17 mouse cellular contexts compared by ENCODE assay signal in genomic region chr10:60595166-60595565, GRCm38 (mm10).
A peak's percentile ranks its signal among the peaks of the same experiment; 100 is the strongest.
DNase-seq lines count a peak whose midpoint lies in the region; ATAC-seq and TF ChIP-seq lines count a peak whose summit lies in the region.
"Had no signal": no experiment of that assay in that cellular context is flagged by ENCODE, and none has a peak within 500 bp of the region (broad histone marks: within the 10 kb centered on the region; RNA-seq: fewer than 3 reads in every experiment).

No protein-coding gene starts in this region.

- H3K27ac ChIP-seq in forebrain, embryonic 15.5 days (replicated peaks): no peak overlapping the region
- H3K27ac ChIP-seq in forebrain, embryonic 13.5 days: no peak overlapping the region
- no peak overlapping the region for H3K27ac ChIP-seq in hindbrain, postnatal 0 days
- no peak overlapping the region for H3K27ac ChIP-seq in hindbrain, embryonic 12.5 days
- H3K27ac ChIP-seq: embryonic facial prominence, embryonic 10.5 days; heart, embryonic 13.5 days; left cerebral cortex, adult 2 months; limb, embryonic 13.5 days; midbrain, embryonic 15.5 days; neural tube, embryonic 12.5 days had no signal

- no peak overlapping the region for H3K4me2 ChIP-seq in forebrain, embryonic 15.5 days (replicated peaks)
- H3K4me2 ChIP-seq in forebrain, embryonic 13.5 days: no peak overlapping the region
- H3K4me2 ChIP-seq in hindbrain, postnatal 0 days (ENCODE audit: low read depth, low read length): no peak overlapping the region
- H3K4me2 ChIP-seq in hindbrain, embryonic 12.5 days (replicated peaks): no peak overlapping the region
- H3K4me2 ChIP-seq: heart, embryonic 13.5 days; limb, embryonic 13.5 days; midbrain, embryonic 15.5 days; neural tube, embryonic 12.5 days had no signal

- DNase-seq in hindbrain, postnatal 0 days (ENCODE audit: low spot score): peak; percentile 80
- peak; percentile 15 for DNase-seq in right cerebral cortex, adult 18-20 months
- no peak for DNase-seq in right cerebral cortex, postnatal 4 days
- DNase-seq in cerebellum, postnatal 4 days (ENCODE audit: low spot score in 2 of 2): peak; percentile 36 to 73
- DNase-seq in yolk sac, embryonic 10.5 days (ENCODE audit: low spot score): no peak
- DNase-seq: gastrocnemius, postnatal 36 days; kidney, postnatal 10 days; liver, postnatal 0 days had no signal

- 0 out of 2 replicates have a peak, but pooled peaks cover 3% of the 10 kb centered on the region for H3K27me3 ChIP-seq in forebrain, embryonic 15.5 days
- H3K27me3 ChIP-seq in forebrain, embryonic 13.5 days: peaks cover 55% of the 10 kb centered on the region
- 0 out of 2 replicates have a peak, but pooled peaks cover 13% of the 10 kb centered on the region for H3K27me3 ChIP-seq in hindbrain, postnatal 0 days (ENCODE audit: insufficient read depth, low read length)
- peaks cover 66% of the 10 kb centered on the region for H3K27me3 ChIP-seq in hindbrain, embryonic 12.5 days

- WGBS in forebrain, embryonic 15.5 days: 44% methylated on average over 6 of the region's 6 CpGs
- 63% methylated on average over 6 of the region's 6 CpGs for WGBS in forebrain, embryonic 13.5 days
- WGBS in hindbrain, postnatal 0 days: 30% methylated on average over 6 of the region's 6 CpGs
- WGBS in hindbrain, embryonic 12.5 days: 58% methylated on average over 6 of the region's 6 CpGs

- ATAC-seq in forebrain, embryonic 15.5 days (replicated peaks): peak; percentile 24; the same call in 1 of the 2 replicates
- no peak for ATAC-seq in forebrain, embryonic 13.5 days
- ATAC-seq in hindbrain, postnatal 0 days: peak; percentile 73
- no peak for ATAC-seq in hindbrain, embryonic 12.5 days (ENCODE audit: low FRiP score)
- ATAC-seq: liver, postnatal 0 days; midbrain, embryonic 15.5 days had no signal

- H3K9ac ChIP-seq in forebrain, embryonic 15.5 days (replicated peaks): no peak overlapping the region
- H3K9ac ChIP-seq in forebrain, embryonic 13.5 days: no peak overlapping the region
- no peak overlapping the region for H3K9ac ChIP-seq in hindbrain, postnatal 0 days (replicated peaks; ENCODE audit: low read length)
- H3K9ac ChIP-seq in hindbrain, embryonic 12.5 days: no peak overlapping the region
- H3K9ac ChIP-seq: heart, embryonic 13.5 days; limb, embryonic 13.5 days; liver, postnatal 0 days; midbrain, embryonic 15.5 days; neural tube, embryonic 12.5 days had no signal

- TF ChIP-seq CTCF in hindbrain, postnatal 0 days (IDR thresholded peaks at IDR 0.05; ENCODE audit: low read depth): no peak

- no peak overlapping the region for H3K4me3 ChIP-seq in forebrain, embryonic 15.5 days
- no peak overlapping the region for H3K4me3 ChIP-seq in forebrain, embryonic 13.5 days
- no peak overlapping the region for H3K4me3 ChIP-seq in hindbrain, postnatal 0 days (ENCODE audit: low read length)
- no peak overlapping the region for H3K4me3 ChIP-seq in hindbrain, embryonic 12.5 days
- H3K4me3 ChIP-seq: embryonic facial prominence, embryonic 10.5 days; heart, embryonic 13.5 days; left cerebral cortex, adult 2 months; limb, embryonic 13.5 days; midbrain, embryonic 15.5 days; neural tube, embryonic 12.5 days had no signal

- peaks cover 18% of the 10 kb centered on the region for H3K4me1 ChIP-seq in forebrain, embryonic 15.5 days
- peaks cover 39% of the 10 kb centered on the region for H3K4me1 ChIP-seq in forebrain, embryonic 13.5 days
- peaks cover 14% of the 10 kb centered on the region; the same call in 1 of the 2 replicates for H3K4me1 ChIP-seq in hindbrain, postnatal 0 days (ENCODE audit: insufficient read depth, low read length)
- H3K4me1 ChIP-seq in hindbrain, embryonic 12.5 days: peaks cover 11% of the 10 kb centered on the region
- H3K4me1 ChIP-seq: heart, embryonic 13.5 days had no signal

- H3K36me3 ChIP-seq in forebrain, embryonic 15.5 days: no peaks in the 10 kb centered on the region
- no peaks in the 10 kb centered on the region for H3K36me3 ChIP-seq in forebrain, embryonic 13.5 days (ENCODE audit: poor library complexity, severe bottlenecking)
- no peaks in the 10 kb centered on the region for H3K36me3 ChIP-seq in hindbrain, postnatal 0 days (ENCODE audit: insufficient read depth, low read length)
- no peaks in the 10 kb centered on the region for H3K36me3 ChIP-seq in hindbrain, embryonic 12.5 days
- H3K36me3 ChIP-seq: embryonic facial prominence, embryonic 10.5 days; heart, embryonic 13.5 days; limb, embryonic 13.5 days; midbrain, embryonic 15.5 days; neural tube, embryonic 12.5 days had no signal

- H3K9me3 ChIP-seq in forebrain, embryonic 15.5 days: no peaks in the 10 kb centered on the region
- H3K9me3 ChIP-seq in forebrain, embryonic 13.5 days (replicated peaks): no peaks in the 10 kb centered on the region
- no peaks in the 10 kb centered on the region for H3K9me3 ChIP-seq in hindbrain, postnatal 0 days (ENCODE audit: low read length)
- no peaks in the 10 kb centered on the region for H3K9me3 ChIP-seq in hindbrain, embryonic 12.5 days (replicated peaks)
- H3K9me3 ChIP-seq: embryonic facial prominence, embryonic 10.5 days; heart, embryonic 13.5 days; limb, embryonic 13.5 days; midbrain, embryonic 15.5 days; neural tube, embryonic 12.5 days had no signal

Comparison
In these comparisons a context has a peak if more than half of its experiments do, and no peak if none do; other contexts are left out.
1. ATAC-seq: peak in forebrain, embryonic 15.5 days (single experiment) and hindbrain, postnatal 0 days (single experiment); none in forebrain, embryonic 13.5 days (single experiment) and hindbrain, embryonic 12.5 days (single experiment).
2. DNase-seq: peak in hindbrain, postnatal 0 days (single experiment), right cerebral cortex, adult 18-20 months (single experiment) and cerebellum, postnatal 4 days (2 of 2); none in right cerebral cortex, postnatal 4 days (single experiment) and yolk sac, embryonic 10.5 days (single experiment).